In genomic region chr14:121504781-121505484, GRCm38 (mm10) we compare ENCODE assay signal across 10 mouse cellular contexts. TPM values are rescaled to one million over a fixed set of nuclear protein-coding genes. Genes with fewer than 3 reads are reported as not detected.
DNase-seq lines count a peak whose midpoint lies in the region; ATAC-seq and TF ChIP-seq lines count a peak whose summit lies in the region.
"Had no signal": no experiment of that assay in that cellular context is flagged by ENCODE, and none has a peak within 500 bp of the region (broad histone marks: within the 10 kb centered on the region; RNA-seq: fewer than 3 reads in every experiment).

TSS of gene Slc15a1 (minus strand) at chr14:121505252.

- no peak for TF ChIP-seq POLR2A in kidney, adult 2 months (IDR thresholded peaks at IDR 0.05; ENCODE audit: low read depth, low read length)

- WGBS in kidney, adult 2 months = 22% methylated on average over 33 of the region's 33 CpGs
- 11% methylated on average over 33 of the region's 33 CpGs for WGBS in hindbrain, embryonic 12.5 days

- H3K27me3 ChIP-seq in kidney, adult 2 months (replicated peaks; ENCODE audit: control insufficient read depth, insufficient read depth, low read length) = no peaks in the 10 kb centered on the region
- H3K27me3 ChIP-seq in hindbrain, embryonic 12.5 days = peaks cover 47% of the 10 kb centered on the region

- no peak within 1 kb of the TSS for H3K27ac ChIP-seq in kidney, adult 2 months (ENCODE audit: insufficient read depth, low read depth, low read length)
- no peak within 1 kb of the TSS for H3K27ac ChIP-seq in hindbrain, embryonic 12.5 days

- no peak for TF ChIP-seq CTCF in kidney, adult 2 months (conservative IDR thresholded peaks at IDR 0.05; ENCODE audit: insufficient read depth, insufficient read length, low read depth, low read length)

- DNase-seq in kidney, adult 2 months = peak; percentile 5
- no peak for DNase-seq in kidney, adult 18-20 months
- DNase-seq in lung, adult 18-20 months = peak; percentile 45 to 50
- peak; percentile 37 for DNase-seq in retina, embryonic 14.5 days (ENCODE audit: low spot score)
- DNase-seq in adrenal gland, postnatal 10 days = no peak
- no peak for DNase-seq in cerebellum, postnatal 25 days
- no peak for DNase-seq in left cerebral cortex, adult 11 months (ENCODE audit: low spot score)

- no peaks in the 10 kb centered on the region for H3K9me3 ChIP-seq in hindbrain, embryonic 12.5 days (replicated peaks)
- H3K9me3 ChIP-seq: G1E had no signal

- no peaks in the 10 kb centered on the region for H3K4me1 ChIP-seq in kidney, adult 2 months (ENCODE audit: control insufficient read depth, insufficient read depth, low read length)
- peaks cover 6% of the 10 kb centered on the region for H3K4me1 ChIP-seq in hindbrain, embryonic 12.5 days

- H3K36me3 ChIP-seq in kidney, adult 2 months (ENCODE audit: control insufficient read depth, insufficient read depth, low read length) = no peaks in the 10 kb centered on the region
- no peaks in the 10 kb centered on the region for H3K36me3 ChIP-seq in hindbrain, embryonic 12.5 days
- H3K36me3 ChIP-seq: G1E had no signal

- H3K4me2 ChIP-seq in hindbrain, embryonic 12.5 days (replicated peaks) = peak within 1 kb of the TSS; percentile 35

- H3K4me3 ChIP-seq in kidney, adult 2 months (ENCODE audit: insufficient read depth, low read depth, low read length) = 0 out of 2 replicates have a peak within 1 kb of the TSS, but pooled peaks have one; percentile 1
- H3K4me3 ChIP-seq in hindbrain, embryonic 12.5 days = 0 out of 2 replicates have a peak within 1 kb of the TSS, but pooled peaks have one; percentile 8
- H3K4me3 ChIP-seq: erythroblast, embryonic 14.5 days had no signal

- ATAC-seq in hindbrain, embryonic 12.5 days (ENCODE audit: low FRiP score) = no peak

- H3K9ac ChIP-seq in hindbrain, embryonic 12.5 days = no peak within 1 kb of the TSS

RNA-seq across cellular contexts. Expression of gene Slc15a1, which starts in this region (rescaled TPM):
- polyA plus RNA-seq in kidney, adult 2 months (2012; rRNA removed) = 0.11 and 0.27 TPM in 2 replicates
- polyA plus RNA-seq in hindbrain, embryonic 12.5 days (2016; fragmentation: Nextera tagmentation; extraction: Ambion mirVana) = 0.14 and 0.49 TPM in 2 replicates
- total RNA-seq in adrenal gland, postnatal 10 days (2021) = under 1 TPM; 0.09 to 0.36 TPM
- polyA plus RNA-seq: G1E had no signal

Comparison
In these comparisons a context has a peak if more than half of its experiments do, and no peak if none do; other contexts are left out.
1. Peak in DNase-seq and H3K4me3 ChIP-seq in kidney, adult 2 months; RNA of the gene not detected or under 1 TPM.
2. DNase-seq: peak in lung, adult 18-20 months (2 of 2) and retina, embryonic 14.5 days (single experiment); none in kidney, adult 18-20 months (single experiment), adrenal gland, postnatal 10 days (single experiment), cerebellum, postnatal 25 days (0 of 2) and left cerebral cortex, adult 11 months (single experiment).